Mouse (Mus musculus) thymus, postnatal 25 days (tissue): ENCODE measurements around the gene C1ra.
A peak's percentile ranks its signal among the peaks of the same experiment; 100 is the strongest.
"Not testable (repeated sequence)": the region's sequence is repeated elsewhere in the genome, so short reads cannot be mapped to it uniquely, and the experiment has no call there.

Experiments
- DNase-seq: peaks from one replicate; pipeline ENCODE4 v3.0.0; 2022

The C1ra gene

GRCm38 (mm10) chr6:124485414-124486144 is 26.6 kb upstream of the C1ra start:
- DNase-seq = no peak

- no peak for DNase-seq
These were observed 24.7 kb upstream of the C1ra start for GRCm38 (mm10) chr6:124487509-124487908.

- DNase-seq = no peak
These were observed 23.3 kb upstream of the C1ra start for GRCm38 (mm10) chr6:124488952-124489351.

- no peak for DNase-seq
These were observed 20.8 kb upstream of the C1ra start for GRCm38 (mm10) chr6:124491427-124491826.

GRCm38 (mm10) chr6:124492842-124493561 is 19.2 kb upstream of the C1ra start, which contains the start of gene C1rl:
Gene C1rl (plus strand): TSS chr6:124493113.
- peak; percentile 61 for DNase-seq

GRCm38 (mm10) chr6:124493886-124494285 is 18.3 kb upstream of the C1ra start:
- DNase-seq = no peak

GRCm38 (mm10) chr6:124496054-124496453 is 16.2 kb upstream of the C1ra start:
- no peak for DNase-seq

- DNase-seq = no peak
These were observed 12.2 kb upstream of the C1ra start for GRCm38 (mm10) chr6:124499914-124500566.

GRCm38 (mm10) chr6:124501473-124501872 is 10.7 kb upstream of the C1ra start:
- no peak for DNase-seq

- no peak for DNase-seq
These were observed 10.2 kb upstream of the C1ra start for GRCm38 (mm10) chr6:124502021-124502420.

GRCm38 (mm10) chr6:124505028-124505427 is 7.2 kb upstream of the C1ra start:
- no peak for DNase-seq

- no peak for DNase-seq
These were observed 5.2 kb upstream of the C1ra start for GRCm38 (mm10) chr6:124506991-124507390.

- no peak for DNase-seq
These were observed 3.9 kb upstream of the C1ra start for GRCm38 (mm10) chr6:124508292-124508691.

GRCm38 (mm10) chr6:124509192-124509591 is 3.0 kb upstream of the C1ra start:
- DNase-seq = not testable (repeated sequence)

- no peak for DNase-seq
These were observed 269 bp upstream of the C1ra start for GRCm38 (mm10) chr6:124511936-124512335.

- DNase-seq = not testable (repeated sequence)
These were observed 5.5 kb downstream of the C1ra start for GRCm38 (mm10) chr6:124517733-124518132.

GRCm38 (mm10) chr6:124522082-124522481 is 9.9 kb downstream of the C1ra start:
- DNase-seq = not testable (repeated sequence)

GRCm38 (mm10) chr6:124527881-124528280 is 15.7 kb downstream of the C1ra start:
- DNase-seq = no peak

GRCm38 (mm10) chr6:124531077-124531476 is 18.9 kb downstream of the C1ra start:
- no peak for DNase-seq

GRCm38 (mm10) chr6:124536125-124536829 is 24.1 kb downstream of the C1ra start:
- not testable (repeated sequence) for DNase-seq

- DNase-seq = not testable (repeated sequence)
These were observed 29.0 kb downstream of the C1ra start for GRCm38 (mm10) chr6:124541176-124541575.

- DNase-seq = peak; percentile 2
These were observed 30.1 kb downstream of the C1ra start, which contains the start of gene C1s1 for GRCm38 (mm10) chr6:124542284-124542683. Gene C1s1 (minus strand): TSS chr6:124542359.

GRCm38 (mm10) chr6:124544466-124544865 is 32.3 kb downstream of the C1ra start:
- DNase-seq = no peak
